Mouse (Mus musculus) brain, embryonic 14.5 days (tissue): ENCODE data around the gene Tbx20. TPM values are rescaled to one million over a fixed set of nuclear protein-coding genes. Genes with fewer than 3 reads are reported as not detected.

Experiments
- DNase-seq: peaks from one replicate; pipeline ENCODE4 v3.0.0-alpha.2; 2011; ENCODE audit warnings: low read depth
- CTCF ChIP-seq: fragments of 200-500 bp; IDR thresholded peaks from 2 replicates; pipeline ENCODE4 v1.5.1; 2012; ENCODE audit warnings: inconsistent platforms, mild to moderate bottlenecking, moderate library complexity, borderline replicate concordance; ENCODE audit not compliant: insufficient read depth, insufficient read length; ENCODE audit errors: extremely low read depth
- POLR2A ChIP-seq: fragments of 200-500 bp; IDR thresholded peaks from 2 replicates; pipeline ENCODE4 v1.6.1; 2012; ENCODE audit warnings: mild to moderate bottlenecking, inconsistent platforms, borderline replicate concordance; ENCODE audit not compliant: poor library complexity, insufficient read depth, insufficient read length, severe bottlenecking; ENCODE audit errors: extremely low read depth
- polyA plus RNA-seq: library from polyadenylated mRNA; depleted of rRNA; stranded (reverse); fragments of >200 nt; gene quantifications from 2 replicates; pipeline ENCODE4 v1.2.3, GENCODE M21; 2012

Tbx20 gene
- polyA plus RNA-seq, 1 experiment = 1.4 TPM

DNA sequence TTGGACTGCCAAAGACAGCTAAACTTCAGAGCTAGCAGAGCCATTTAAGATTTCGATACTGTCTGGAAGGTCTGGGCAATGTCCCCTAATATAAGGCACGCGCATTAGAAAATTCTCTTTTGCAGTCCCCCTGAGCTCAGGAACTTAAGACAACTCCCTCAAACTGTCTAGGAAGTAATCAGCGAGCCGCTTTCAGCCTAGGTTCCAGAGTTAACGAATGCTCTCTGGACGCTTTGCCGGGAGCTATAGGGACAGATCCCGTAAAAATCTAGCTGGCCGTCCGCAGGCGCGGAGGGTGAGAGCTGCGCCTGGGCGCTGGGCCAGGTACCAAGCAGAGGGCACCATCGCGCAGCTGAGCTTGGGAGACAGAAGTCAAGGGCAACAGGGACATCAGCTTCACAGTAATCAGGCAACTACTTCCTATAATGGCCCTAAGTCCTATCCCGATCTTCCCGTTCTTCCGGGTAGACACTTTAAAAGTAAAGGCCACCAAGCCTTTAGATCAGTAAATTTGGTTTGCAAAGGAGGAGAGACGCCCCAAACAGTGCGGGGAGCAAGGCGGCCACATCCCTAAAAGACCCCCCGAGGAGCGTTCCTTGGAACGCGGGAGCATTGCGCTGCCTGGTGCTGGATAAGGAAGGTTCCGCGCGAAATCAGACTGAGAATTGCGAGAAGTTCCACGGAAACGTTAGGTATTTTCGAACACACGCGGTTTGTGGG, 3.2 kb upstream of the Tbx20 start:
- TF ChIP-seq CTCF = no peak
- TF ChIP-seq POLR2A = no peak
- peak; percentile 56 for DNase-seq

- TF ChIP-seq POLR2A = no peak
- TF ChIP-seq CTCF = no peak
- peak; percentile 50 for DNase-seq
Observed at GRCm38 (mm10) chr9:24776487-24776886, 2.4 kb upstream of the Tbx20 start.

GRCm38 (mm10) chr9:24775567-24775966, 1.5 kb upstream of the Tbx20 start:
- DNase-seq = peak; percentile 35

DNA sequence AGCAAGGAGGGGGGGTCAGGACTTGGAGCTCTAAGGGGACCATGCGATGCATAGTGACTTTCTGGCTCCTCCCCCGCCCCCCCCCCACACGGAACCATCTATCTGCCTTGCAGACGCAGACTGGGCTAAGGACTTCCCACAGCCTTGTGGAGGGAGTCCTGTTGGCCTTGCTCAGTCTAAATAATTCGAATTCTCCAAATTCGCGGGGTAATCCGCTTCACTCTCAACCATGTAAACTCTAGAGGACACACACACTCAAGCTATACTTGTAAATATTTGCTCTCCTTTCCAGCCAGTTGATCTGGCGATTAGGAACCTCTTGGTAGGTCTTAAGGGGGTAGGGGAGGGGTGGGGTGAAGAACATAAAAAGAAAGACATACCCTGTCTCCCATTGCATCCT, 898 bp upstream of the Tbx20 start:
- TF ChIP-seq POLR2A (no peak), CTCF (no peak)
- no peak for DNase-seq

More at GRCm38 (mm10) chr9:24775567-24775966, 1.5 kb upstream of the Tbx20 start:
- TF ChIP-seq POLR2A (no peak), CTCF (no peak)

DNA sequence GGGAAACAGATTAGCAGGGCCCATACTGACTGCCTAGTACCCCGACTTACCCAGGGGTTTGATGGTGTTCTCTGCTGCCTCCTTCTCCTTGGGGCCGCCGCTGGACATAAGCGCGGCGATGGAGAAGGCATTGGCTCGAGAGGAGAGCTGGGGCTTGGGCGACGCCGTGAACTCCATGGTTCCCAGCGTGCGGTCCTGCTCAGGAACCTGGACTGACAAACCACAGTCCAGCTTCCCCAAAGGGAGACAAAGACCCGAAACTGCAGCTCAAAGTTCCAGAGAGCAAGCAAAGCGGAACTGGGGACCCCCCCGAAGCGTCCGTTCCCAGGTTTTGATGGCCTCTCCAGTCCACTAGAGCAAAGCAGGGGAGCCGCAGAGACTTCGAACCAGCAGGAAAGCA, 434 bp downstream of the Tbx20 start:
- TF ChIP-seq POLR2A (no peak), CTCF (no peak)
- DNase-seq = peak; percentile 31

DNA sequence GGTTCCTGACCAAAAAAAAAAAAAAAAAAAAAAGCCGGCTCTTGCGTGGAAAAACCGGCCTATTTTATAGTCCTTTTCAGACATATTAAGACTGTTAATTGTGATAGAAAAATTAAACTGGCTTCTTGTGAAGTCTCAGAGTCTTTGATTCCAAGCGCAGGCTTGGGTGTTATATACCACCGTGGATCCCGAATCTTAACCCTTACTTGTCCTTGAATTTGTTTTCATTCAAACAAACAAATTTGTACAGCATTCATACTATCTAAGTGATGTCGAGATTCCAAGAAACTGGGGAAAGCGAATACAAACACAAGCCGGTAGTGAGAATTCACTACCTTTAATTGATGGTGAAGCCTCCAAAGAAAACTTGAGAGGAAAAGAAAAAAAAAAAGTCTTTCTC, 932 bp downstream of the Tbx20 start:
- TF ChIP-seq POLR2A (no peak), CTCF (no peak)
- peak; percentile 33 for DNase-seq

DNA sequence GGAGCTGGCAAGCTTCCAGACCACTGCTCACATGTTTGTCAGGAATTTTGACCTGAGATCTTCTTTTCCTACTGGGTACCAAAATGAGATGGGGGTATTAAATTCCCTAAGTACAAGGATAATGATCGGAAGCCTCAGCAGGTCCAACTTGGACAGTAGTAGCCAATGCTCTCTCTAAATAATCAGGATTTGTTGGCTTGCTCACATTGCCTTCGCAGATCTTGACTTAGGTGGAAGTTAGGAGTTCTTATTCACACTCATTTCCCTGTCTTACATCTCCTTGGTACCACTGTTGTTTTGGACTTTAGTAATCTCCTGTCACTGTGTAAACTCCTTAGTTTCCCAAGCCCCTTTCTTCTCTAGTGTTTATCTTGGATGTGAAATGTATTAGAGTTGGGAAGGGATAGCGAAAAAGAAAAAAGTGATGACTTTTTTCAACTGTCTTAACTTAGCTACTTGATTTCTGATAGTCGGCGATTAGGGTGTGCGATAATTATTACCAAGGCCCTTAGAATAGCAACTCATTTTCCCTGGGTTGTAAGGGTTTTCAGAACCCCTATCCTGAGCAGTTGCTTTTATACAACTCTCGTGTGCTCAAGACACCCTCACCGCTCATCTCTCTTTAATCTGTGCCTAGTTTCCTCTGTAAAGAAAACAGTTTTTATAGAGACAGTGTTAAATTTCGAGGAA, 1.5 kb downstream of the Tbx20 start:
- DNase-seq = peak; percentile 43
- TF ChIP-seq POLR2A (no peak), CTCF (no peak)

- peak; percentile 40 for DNase-seq
Observed at GRCm38 (mm10) chr9:24771713-24772112, 2.4 kb downstream of the Tbx20 start.

GRCm38 (mm10) chr9:24770941-24771405, 3.1 kb downstream of the Tbx20 start:
- DNase-seq = peak; percentile 42
- TF ChIP-seq POLR2A (no peak), CTCF (no peak)

More at GRCm38 (mm10) chr9:24771713-24772112, 2.4 kb downstream of the Tbx20 start:
- no peak for TF ChIP-seq CTCF
- no peak for TF ChIP-seq POLR2A

DNA sequence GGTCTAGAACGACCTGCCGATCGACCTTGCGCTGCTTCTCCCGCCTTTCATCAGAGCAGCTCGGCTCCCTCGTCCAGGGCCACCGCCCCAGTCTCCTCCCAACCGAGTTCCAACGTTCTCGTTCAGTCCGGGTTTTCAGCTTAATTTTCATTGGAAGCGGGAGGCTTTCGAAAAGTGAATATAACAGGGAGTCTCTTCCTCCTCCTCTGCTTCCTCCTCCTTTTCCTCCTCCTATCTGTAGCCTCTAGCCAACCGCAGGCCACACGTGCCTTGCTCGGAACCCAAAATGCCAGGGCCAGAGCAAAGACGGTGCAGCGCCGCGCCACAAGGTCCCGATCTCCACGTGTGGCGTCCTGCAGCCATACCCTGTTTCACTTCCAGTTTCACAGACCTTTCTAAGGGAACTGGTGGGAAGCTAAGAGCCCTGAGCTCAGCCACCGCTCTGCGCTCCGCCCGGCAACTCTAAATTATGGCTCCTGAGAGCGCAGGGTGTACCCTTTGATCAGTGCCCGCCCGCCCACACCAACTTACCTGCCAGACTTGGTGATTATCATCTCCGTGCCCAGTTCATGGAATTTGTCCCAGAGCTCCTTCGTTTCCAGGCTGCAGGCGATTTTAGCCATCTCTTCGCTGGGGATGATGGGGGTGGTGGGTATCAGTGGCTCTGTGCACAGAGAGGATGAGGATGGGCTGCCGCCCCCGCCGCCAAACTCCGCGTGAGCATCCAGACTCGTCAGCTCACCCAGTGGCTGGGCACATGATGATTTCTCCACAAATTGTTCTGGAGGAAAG, 3.8 kb downstream of the Tbx20 start:
- peak; percentile 37 for DNase-seq

GRCm38 (mm10) chr9:24769611-24770010, 4.5 kb downstream of the Tbx20 start:
- no peak for TF ChIP-seq CTCF
- TF ChIP-seq POLR2A = no peak
- DNase-seq = peak; percentile 39

More for the DNA sequence above, 3.8 kb downstream of the Tbx20 start:
- TF ChIP-seq CTCF (no peak), POLR2A (no peak)
